Comparison of ENCODE assay signal across 22 mouse cellular contexts in genomic region chr7:132444221-132444620, GRCm38 (mm10).
DNase-seq lines count a peak whose midpoint lies in the region; ATAC-seq and TF ChIP-seq lines count a peak whose summit lies in the region.
"Had no signal": no experiment of that assay in that cellular context is flagged by ENCODE, and none has a peak within 500 bp of the region (broad histone marks: within the 10 kb centered on the region; RNA-seq: fewer than 3 reads in every experiment).

No protein-coding gene starts in this region.

- DNase-seq in cerebellum, adult 9-11 months, result peak; percentile 22
- DNase-seq in cerebellum, adult 11 months, result no peak
- DNase-seq in limb, embryonic 10.5 days (ENCODE audit: low spot score), result no peak
- peak; percentile 90 for DNase-seq in brain, adult 2 months (ENCODE audit: low read depth, low spot score)
- DNase-seq: adrenal gland, adult 2 months; B cell, adult 2 months; kidney, adult 18-20 months; kidney, postnatal 10 days; liver; liver, postnatal 0 days; retina, postnatal 1 day; thymus, adult 2 months had no signal

- no peaks in the 10 kb centered on the region for H3K27me3 ChIP-seq in limb, embryonic 13.5 days
- no peaks in the 10 kb centered on the region for H3K27me3 ChIP-seq in limb, embryonic 10.5 days (ENCODE audit: low read depth, poor library complexity, severe bottlenecking)
- H3K27me3 ChIP-seq: hindbrain, embryonic 13.5 days; midbrain, embryonic 12.5 days; neural tube, embryonic 15.5 days had no signal

- ATAC-seq in limb, embryonic 13.5 days (ENCODE audit: low FRiP score, low read depth), result no peak
- ATAC-seq in activated CD4-positive, CD25-positive, alpha-beta regulatory T cell, adult 4 months, result no peak
- ATAC-seq in megakaryocyte-erythroid progenitor cell, adult 5-6 weeks (replicated peaks; ENCODE audit: low FRiP score, low TSS enrichment, poor library complexity, severe bottlenecking), result no peak
- ATAC-seq: forebrain, embryonic 13.5 days; liver, postnatal 0 days had no signal

- H3K9me3 ChIP-seq in limb, embryonic 13.5 days, result no peaks in the 10 kb centered on the region
- no peaks in the 10 kb centered on the region for H3K9me3 ChIP-seq in limb, embryonic 10.5 days (replicated peaks)
- H3K9me3 ChIP-seq: forebrain, embryonic 13.5 days; hindbrain, embryonic 13.5 days; neural tube, embryonic 15.5 days had no signal

- TF ChIP-seq POLR2A in olfactory bulb, adult 2 months (IDR thresholded peaks at IDR 0.05; ENCODE audit: insufficient read depth, low read depth, low read length), result no peak

- 0 out of 2 replicates have a peak overlapping the region, but pooled peaks have one; percentile 40 for H3K27ac ChIP-seq in limb, embryonic 13.5 days
- no peak overlapping the region for H3K27ac ChIP-seq in limb, embryonic 10.5 days
- H3K27ac ChIP-seq in olfactory bulb, adult 2 months (ENCODE audit: insufficient read depth, low read depth, low read length), result peak overlapping the region; percentile 21; the same call in 1 of the 2 replicates
- H3K27ac ChIP-seq: forebrain, embryonic 13.5 days; hindbrain, embryonic 13.5 days; layer of hippocampus, adult 2 months; macrophage; midbrain, embryonic 12.5 days; neural tube, embryonic 15.5 days had no signal

- peaks cover 9% of the 10 kb centered on the region for H3K4me1 ChIP-seq in limb, embryonic 13.5 days
- H3K4me1 ChIP-seq in limb, embryonic 10.5 days, result peaks cover 17% of the 10 kb centered on the region
- H3K4me1 ChIP-seq in olfactory bulb, adult 2 months (ENCODE audit: control insufficient read depth, insufficient read depth, low read length), result peaks cover 4% of the 10 kb centered on the region
- H3K4me1 ChIP-seq: forebrain, embryonic 13.5 days; hindbrain, embryonic 13.5 days; midbrain, embryonic 12.5 days had no signal

- no peak for TF ChIP-seq CTCF in olfactory bulb, adult 2 months (IDR thresholded peaks at IDR 0.05; ENCODE audit: insufficient read depth, low read depth, low read length)

- WGBS in limb, embryonic 13.5 days, result 87% methylated on average over 2 of the region's 2 CpGs
- WGBS in limb, embryonic 10.5 days, result 95% methylated on average over 2 of the region's 2 CpGs
- 68% methylated on average over 2 of the region's 2 CpGs for WGBS in olfactory bulb, adult 2 months

- H3K36me3 ChIP-seq in limb, embryonic 13.5 days, result no peaks in the 10 kb centered on the region
- no peaks in the 10 kb centered on the region for H3K36me3 ChIP-seq in limb, embryonic 10.5 days
- H3K36me3 ChIP-seq: hindbrain, embryonic 13.5 days; midbrain, embryonic 12.5 days; neural tube, embryonic 15.5 days had no signal

- H3K9ac ChIP-seq in limb, embryonic 13.5 days, result no peak overlapping the region
- H3K9ac ChIP-seq: forebrain, embryonic 13.5 days; hindbrain, embryonic 13.5 days; liver, postnatal 0 days; midbrain, embryonic 12.5 days; neural tube, embryonic 15.5 days had no signal

- H3K4me2 ChIP-seq in limb, embryonic 13.5 days (replicated peaks), result no peak overlapping the region
- H3K4me2 ChIP-seq: forebrain, embryonic 13.5 days; hindbrain, embryonic 13.5 days; midbrain, embryonic 12.5 days; neural tube, embryonic 15.5 days had no signal

- H3K4me3 ChIP-seq in limb, embryonic 13.5 days, result no peak overlapping the region
- no peak overlapping the region for H3K4me3 ChIP-seq in limb, embryonic 10.5 days
- no peak overlapping the region for H3K4me3 ChIP-seq in olfactory bulb, adult 2 months (ENCODE audit: insufficient read depth, low read depth, low read length)
- H3K4me3 ChIP-seq: forebrain, embryonic 13.5 days; hindbrain, embryonic 13.5 days; layer of hippocampus, adult 2 months; midbrain, embryonic 12.5 days; neural tube, embryonic 15.5 days had no signal

Comparison
In these comparisons a context has a peak if more than half of its experiments do, and no peak if none do; other contexts are left out.
1. DNase-seq: peak in cerebellum, adult 9-11 months (single experiment) and brain, adult 2 months (single experiment); none in cerebellum, adult 11 months (single experiment) and limb, embryonic 10.5 days (single experiment).